Mouse (Mus musculus) heart, postnatal 14 days (tissue): ENCODE results near the gene Kirrel3. TPM values are rescaled to one million over a fixed set of nuclear protein-coding genes. Genes with fewer than 3 reads are reported as not detected.
A peak's percentile ranks its signal among the peaks of the same experiment; 100 is the strongest.

Experiments used
- DNase-seq, 2 experiments: peaks; one replicate each; pipeline ENCODE4 v3.0.0; 2021 to 2022
- intact Hi-C: fragments of 180-260 bp; cut with DNase I; formaldehyde crosslinking; loops from one replicate; pipeline ENCODE4 v1.15.1; 2025
- long read RNA-seq, 2 experiments: library from polyadenylated mRNA; stranded (forward); transcript quantifications; one replicate each; pipeline ENCODE4 v2.0.0; 2021
- total RNA-seq, 2 experiments: library from RNA; stranded (reverse); gene quantifications; 2 replicates each; pipeline ENCODE4 v1.2.3; 2021

The Kirrel3 gene
- 1 to 10 TPM in 1 of 2 experiments, under 1 TPM in 1; 0.95 to 1.0 TPM for total RNA-seq
- long read RNA-seq, experiment 1, partial matches to known transcripts, result 1 of 3 reads
- long read RNA-seq, experiment 1, other reads (novel, unspliced or antisense), result 2 of 3 reads
- long read RNA-seq, experiment 2, partial matches to known transcripts, result 1 of 2 reads
- long read RNA-seq, experiment 2, other reads (novel, unspliced or antisense), result 1 of 2 reads

- intact Hi-C loops, result loop anchor here (5.0 to 10.0 kb wide), 2 partner anchors 431 to 1224 kb away; no protein-coding TSS in a partner anchor
- peak; percentile 50 to 67 for DNase-seq
These were observed at the start of gene Kirrel3 for GRCm38 (mm10) chr9:34485759-34486431. TSS of gene Kirrel3 (plus strand) at chr9:34485894.

- no peak for DNase-seq
- intact Hi-C loops, result no loop called here
These were observed 45.0 kb upstream of the Kirrel3 start for GRCm38 (mm10) chr9:34440721-34441120.

- DNase-seq, result no peak
- intact Hi-C loops, result no loop called here
These were observed 41.7 kb upstream of the Kirrel3 start for GRCm38 (mm10) chr9:34443950-34444349.

- intact Hi-C loops, result no loop called here
- DNase-seq, result no peak
These were observed 39.0 kb upstream of the Kirrel3 start for GRCm38 (mm10) chr9:34446497-34447350.

GRCm38 (mm10) chr9:34447736-34448135 lies 38.0 kb upstream of the Kirrel3 start:
- intact Hi-C loops, result no loop called here

GRCm38 (mm10) chr9:34448467-34448866 lies 37.2 kb upstream of the Kirrel3 start:
- intact Hi-C loops, result no loop called here
- DNase-seq, result no peak

More at GRCm38 (mm10) chr9:34447736-34448135, 38.0 kb upstream of the Kirrel3 start:
- no peak for DNase-seq

- intact Hi-C loops, result no loop called here
- no peak for DNase-seq
These were observed 27.5 kb upstream of the Kirrel3 start for GRCm38 (mm10) chr9:34458189-34458588.

- no peak for DNase-seq
- intact Hi-C loops, result no loop called here
These were observed 25.7 kb upstream of the Kirrel3 start for GRCm38 (mm10) chr9:34459968-34460367.

GRCm38 (mm10) chr9:34463666-34464065 lies 22.0 kb upstream of the Kirrel3 start:
- no peak for DNase-seq
- intact Hi-C loops, result no loop called here

GRCm38 (mm10) chr9:34466058-34466457 lies 19.6 kb upstream of the Kirrel3 start:
- no peak for DNase-seq
- intact Hi-C loops, result no loop called here

- intact Hi-C loops, result no loop called here
- no peak for DNase-seq
These were observed 16.5 kb upstream of the Kirrel3 start for GRCm38 (mm10) chr9:34469180-34469579.

GRCm38 (mm10) chr9:34476206-34476605 lies 9.5 kb upstream of the Kirrel3 start:
- intact Hi-C loops, result no loop called here
- no peak for DNase-seq

GRCm38 (mm10) chr9:34478494-34478893 lies 7.2 kb upstream of the Kirrel3 start:
- no peak for DNase-seq
- intact Hi-C loops, result no loop called here

- intact Hi-C loops, result loop anchor here (10.0 kb wide), 1 partner anchor 428 kb away; no protein-coding TSS in a partner anchor
These were observed 2.5 kb upstream of the Kirrel3 start for GRCm38 (mm10) chr9:34483236-34483635.

GRCm38 (mm10) chr9:34484665-34485064 lies 1.0 kb upstream of the Kirrel3 start:
- DNase-seq, result no peak
- intact Hi-C loops, result loop anchor here (5.0 to 10.0 kb wide), 2 partner anchors 430 to 1222 kb away; no protein-coding TSS in a partner anchor

More at GRCm38 (mm10) chr9:34483236-34483635, 2.5 kb upstream of the Kirrel3 start:
- DNase-seq, result no peak

GRCm38 (mm10) chr9:34488267-34488666 lies 2.6 kb downstream of the Kirrel3 start:
- DNase-seq, result no peak
- intact Hi-C loops, result loop anchor here (5.0 to 10.0 kb wide), 2 partner anchors 433 to 1226 kb away; no protein-coding TSS in a partner anchor

- DNase-seq, result peak; percentile 33 to 36
- intact Hi-C loops, result loop anchor here (5.0 to 10.0 kb wide), 2 partner anchors 434 to 1227 kb away; no protein-coding TSS in a partner anchor
These were observed 3.1 kb downstream of the Kirrel3 start for GRCm38 (mm10) chr9:34488700-34489315.

GRCm38 (mm10) chr9:34489316-34489710 lies 3.6 kb downstream of the Kirrel3 start:
- intact Hi-C loops, result loop anchor here (5.0 to 10.0 kb wide), 2 partner anchors 435 to 1227 kb away; no protein-coding TSS in a partner anchor
- DNase-seq, result no peak

GRCm38 (mm10) chr9:34489760-34490159 lies 4.1 kb downstream of the Kirrel3 start:
- intact Hi-C loops, result loop anchor here (5.0 to 10.0 kb wide), 2 partner anchors 435 to 1227 kb away; no protein-coding TSS in a partner anchor

GRCm38 (mm10) chr9:34492121-34492520 lies 6.4 kb downstream of the Kirrel3 start:
- intact Hi-C loops, result no loop called here
- no peak for DNase-seq

More at GRCm38 (mm10) chr9:34489760-34490159, 4.1 kb downstream of the Kirrel3 start:
- no peak for DNase-seq
